Mouse (Mus musculus) heart, adult 2 months (tissue): ENCODE data around the gene Mkrn1. TPM values are rescaled to one million over a fixed set of nuclear protein-coding genes. Genes with fewer than 3 reads are reported as not detected.

Source experiments
- DNase-seq, 2 experiments: peaks; one replicate each; pipeline ENCODE4 v3.0.0; 2021
- H3K27ac ChIP-seq: fragments of 200-600 bp; 2 replicates; pipeline ENCODE4 v1.8.1; 2022
- H3K27me3 ChIP-seq: fragments of 200-500 bp; 2 replicates; pipeline ENCODE4 v1.6.1; 2012; ENCODE audit warnings: mild to moderate bottlenecking, low read length, inconsistent platforms, mixed read lengths; ENCODE audit not compliant: control insufficient read depth, insufficient read depth
- H3K36me3 ChIP-seq: fragments of 200-500 bp; 2 replicates; pipeline ENCODE4 v1.6.1; 2012; ENCODE audit warnings: low read length, inconsistent platforms; ENCODE audit not compliant: control insufficient read depth, insufficient read depth
- H3K4me1 ChIP-seq: fragments of 200-500 bp; 2 replicates; pipeline ENCODE4 v1.6.1; 2011; ENCODE audit warnings: low read length; ENCODE audit not compliant: control insufficient read depth, insufficient read depth
- H3K4me3 ChIP-seq: fragments of 200-600 bp; 2 replicates; pipeline ENCODE4 v1.8.1; 2022
- H3K79me2 ChIP-seq: fragments of 200-500 bp; replicated peaks from 2 replicates; pipeline ENCODE4 v1.6.1; 2012; ENCODE audit warnings: mild to moderate bottlenecking, inconsistent platforms, low read length, moderate library complexity, mixed read lengths; ENCODE audit not compliant: control insufficient read depth, insufficient read depth
- H3K9ac ChIP-seq: fragments of 200-500 bp; 2 replicates; pipeline ENCODE4 v1.6.1; 2012; ENCODE audit warnings: low read depth, mild to moderate bottlenecking, control low read depth, inconsistent platforms, low read length, mixed read lengths
- CTCF ChIP-seq: fragments of 200-600 bp; IDR thresholded peaks from 2 replicates; pipeline ENCODE4 v1.8.1; 2022; ENCODE audit warnings: antibody characterized with exemption, mild to moderate bottlenecking, moderate library complexity
- EP300 ChIP-seq: fragments of 200-500 bp; IDR thresholded peaks from 2 replicates; pipeline ENCODE4 v1.6.1; 2011; ENCODE audit warnings: low read depth, low read length, control low read depth; ENCODE audit not compliant: insufficient read depth
- POLR2A ChIP-seq: fragments of 200-500 bp; IDR thresholded peaks from 2 replicates; pipeline ENCODE4 v1.6.1; 2011; ENCODE audit warnings: mild to moderate bottlenecking, low read depth, low read length, control low read depth; ENCODE audit not compliant: insufficient read depth
- WGBS: fragments of 180-500 bp; shearing (Covaris S2); methylation state at CpG from one replicate; pipeline ENCODE4 v1.1.7; 2018; 5-methylcytosine and 5-hydroxymethylcytosine counted together
- intact Hi-C: fragments of 180-260 bp; cut with DNase I; formaldehyde crosslinking; loops from one replicate; pipeline ENCODE4 v1.15.1; 2025
- polyA plus RNA-seq: library from polyadenylated mRNA; depleted of rRNA; stranded (reverse); fragments of >200 nt; gene quantifications from 2 replicates; pipeline ENCODE4 v1.2.3, GENCODE M21; 2012
- total RNA-seq, 2 experiments: library from RNA; stranded (reverse); gene quantifications; 2 replicates each; pipeline ENCODE4 v1.2.3; 2021

Gene Mkrn1
- total and polyA plus RNA-seq, 3 experiments: 48.8 to 156 (median 49.3) TPM

- Histone ChIP-seq H3K27ac (no peak overlapping the region), H3K36me3 (no peaks in the 10 kb centered on the region), H3K9ac (no peak overlapping the region), H3K27me3 (no peaks in the 10 kb centered on the region), H3K4me1 (peaks cover 1% of the 10 kb centered on the region; the same call in 1 of the 2 replicates), H3K4me3 (no peak overlapping the region), H3K79me2 (peaks cover 4% of the 10 kb centered on the region; the same call in 1 of the 2 replicates)
- TF ChIP-seq CTCF (peak; percentile 66), POLR2A (no peak)
- intact Hi-C loops: loop anchor here (5.0 kb wide), 1 partner anchor 152 kb away; no protein-coding TSS in a partner anchor
- DNase-seq: peak; percentile 45 to 77
- WGBS: 65% methylated on average over 4 of the region's 5 CpGs
These were observed 4.5 kb downstream of the Mkrn1 start for GRCm38 (mm10) chr6:39415762-39416161.

GRCm38 (mm10) chr6:39414106-39414505 lies 6.2 kb downstream of the Mkrn1 start:
- no peak overlapping the region for H3K27ac ChIP-seq
- no peaks in the 10 kb centered on the region; the same call in 1 of the 2 replicates for H3K36me3 ChIP-seq
- H3K4me3 ChIP-seq: no peak overlapping the region
- H3K9ac ChIP-seq: no peak overlapping the region
- intact Hi-C loops: no loop called here
- no peak for TF ChIP-seq EP300
- TF ChIP-seq CTCF: peak; percentile 48
- TF ChIP-seq POLR2A: no peak
- DNase-seq: no peak
- H3K4me1 ChIP-seq: no peaks in the 10 kb centered on the region; the same call in 1 of the 2 replicates
- H3K27me3 ChIP-seq: no peaks in the 10 kb centered on the region
- WGBS: 86% methylated on average over 1 of the region's 1 CpGs
- no peaks in the 10 kb centered on the region; the same call in 1 of the 2 replicates for H3K79me2 ChIP-seq

GRCm38 (mm10) chr6:39406480-39406879 lies 13.8 kb downstream of the Mkrn1 start:
- TF ChIP-seq POLR2A: no peak
- TF ChIP-seq EP300: no peak
- no peak for TF ChIP-seq CTCF
- DNase-seq: no peak
- no peak overlapping the region for H3K9ac ChIP-seq
- no peak overlapping the region for H3K4me3 ChIP-seq
- no peaks in the 10 kb centered on the region for H3K4me1 ChIP-seq
- H3K27ac ChIP-seq: no peak overlapping the region
- no peaks in the 10 kb centered on the region; the same call in 1 of the 2 replicates for H3K36me3 ChIP-seq
- intact Hi-C loops: no loop called here
- WGBS: 87% methylated on average over 5 of the region's 5 CpGs
- H3K79me2 ChIP-seq: no peaks in the 10 kb centered on the region
- no peaks in the 10 kb centered on the region for H3K27me3 ChIP-seq

GRCm38 (mm10) chr6:39403136-39403535 lies 17.1 kb downstream of the Mkrn1 start:
- Histone ChIP-seq H3K9ac (no peak overlapping the region), H3K79me2 (no peaks in the 10 kb centered on the region), H3K4me1 (no peaks in the 10 kb centered on the region), H3K36me3 (no peaks in the 10 kb centered on the region), H3K4me3 (no peak overlapping the region), H3K27me3 (no peaks in the 10 kb centered on the region), H3K27ac (no peak overlapping the region)
- 74% methylated on average over 2 of the region's 2 CpGs for WGBS
- no peak for TF ChIP-seq CTCF
- no peak for TF ChIP-seq EP300
- no peak for TF ChIP-seq POLR2A
- no peak for DNase-seq
- intact Hi-C loops: no loop called here

GRCm38 (mm10) chr6:39400343-39400742 lies 19.9 kb downstream of the Mkrn1 start:
- Histone ChIP-seq H3K4me1 (no peaks in the 10 kb centered on the region), H3K27me3 (no peaks in the 10 kb centered on the region), H3K4me3 (no peak overlapping the region), H3K9ac (no peak overlapping the region), H3K79me2 (no peaks in the 10 kb centered on the region), H3K36me3 (no peaks in the 10 kb centered on the region), H3K27ac (no peak overlapping the region)
- TF ChIP-seq CTCF: peak; percentile 83
- TF ChIP-seq EP300: no peak
- TF ChIP-seq POLR2A: no peak
- intact Hi-C loops: no loop called here
- DNase-seq: peak in 1 of 2 experiments; percentile 35
- WGBS: 65% methylated on average over 7 of the region's 7 CpGs

- intact Hi-C loops: no loop called here
- no peaks in the 10 kb centered on the region for H3K36me3 ChIP-seq
- DNase-seq: no peak
These were observed 21.9 kb downstream of the Mkrn1 start for GRCm38 (mm10) chr6:39398342-39398741.

More at GRCm38 (mm10) chr6:39398342-39398741, 21.9 kb downstream of the Mkrn1 start:
- Histone ChIP-seq H3K27ac (no peak overlapping the region), H3K27me3 (no peaks in the 10 kb centered on the region), H3K4me3 (no peak overlapping the region), H3K4me1 (no peaks in the 10 kb centered on the region), H3K79me2 (no peaks in the 10 kb centered on the region), H3K9ac (no peak overlapping the region)
- 91% methylated on average over 9 of the region's 9 CpGs for WGBS
- no peak for TF ChIP-seq EP300
- no peak for TF ChIP-seq POLR2A
- TF ChIP-seq CTCF: no peak
